Comparison of ENCODE assay signal across 28 mouse cellular contexts in genomic region chr14:116543746-116544145, GRCm38 (mm10).
DNase-seq lines count a peak whose midpoint lies in the region; ATAC-seq lines count a peak whose summit lies in the region.
"Had no signal": no experiment of that assay in that cellular context is flagged by ENCODE, and none has a peak within 500 bp of the region (broad histone marks: within the 10 kb centered on the region; RNA-seq: fewer than 3 reads in every experiment).

No protein-coding gene starts in this region.

- no peak overlapping the region for H3K9ac ChIP-seq in forebrain, embryonic 14.5 days (ENCODE audit: low read length)
- no peak overlapping the region for H3K9ac ChIP-seq in forebrain, embryonic 15.5 days (replicated peaks)
- H3K9ac ChIP-seq: embryonic facial prominence, embryonic 13.5 days; embryonic facial prominence, embryonic 15.5 days; forebrain, embryonic 12.5 days had no signal

- no peaks in the 10 kb centered on the region for H3K27me3 ChIP-seq in forebrain, embryonic 14.5 days (replicated peaks; ENCODE audit: control insufficient read depth, insufficient read depth, low read length)
- H3K27me3 ChIP-seq in forebrain, embryonic 15.5 days: no peaks in the 10 kb centered on the region
- H3K27me3 ChIP-seq: CH12.LX; embryonic facial prominence, embryonic 13.5 days; embryonic facial prominence, embryonic 15.5 days; forebrain, embryonic 12.5 days had no signal

- no peak for ATAC-seq in forebrain, embryonic 14.5 days
- ATAC-seq in forebrain, embryonic 15.5 days (replicated peaks): no peak; the same call in 1 of the 2 replicates
- ATAC-seq in frontal cortex, adult (ENCODE audit: low TSS enrichment): peak; percentile 65
- ATAC-seq: activated CD4-positive, CD25-positive, alpha-beta regulatory T cell, adult 4 months; CD4-positive, CD25-positive, alpha-beta regulatory T cell, adult 4 months; Patski had no signal

- no peaks in the 10 kb centered on the region for H3K4me1 ChIP-seq in forebrain, embryonic 14.5 days (ENCODE audit: control insufficient read depth, insufficient read depth, low read length)
- H3K4me1 ChIP-seq in forebrain, embryonic 15.5 days: no peaks in the 10 kb centered on the region
- H3K4me1 ChIP-seq: embryonic facial prominence, embryonic 13.5 days; embryonic facial prominence, embryonic 15.5 days; forebrain, embryonic 10.5 days; forebrain, embryonic 12.5 days had no signal

- no peak overlapping the region for H3K4me3 ChIP-seq in forebrain, embryonic 14.5 days (ENCODE audit: low read depth, low read length)
- H3K4me3 ChIP-seq in forebrain, embryonic 15.5 days: no peak overlapping the region
- H3K4me3 ChIP-seq: embryonic facial prominence, embryonic 13.5 days; embryonic facial prominence, embryonic 15.5 days; erythroblast, embryonic 14.5 days; forebrain, embryonic 10.5 days; forebrain, embryonic 12.5 days had no signal

- H3K36me3 ChIP-seq in forebrain, embryonic 14.5 days (ENCODE audit: control insufficient read depth, insufficient read depth, low read length): no peaks in the 10 kb centered on the region
- no peaks in the 10 kb centered on the region for H3K36me3 ChIP-seq in forebrain, embryonic 15.5 days
- H3K36me3 ChIP-seq: embryonic facial prominence, embryonic 13.5 days; embryonic facial prominence, embryonic 15.5 days; forebrain, embryonic 10.5 days; forebrain, embryonic 12.5 days; G1E had no signal

- no peak overlapping the region for H3K27ac ChIP-seq in forebrain, embryonic 14.5 days (ENCODE audit: low read depth, low read length)
- H3K27ac ChIP-seq in forebrain, embryonic 15.5 days (replicated peaks): no peak overlapping the region
- H3K27ac ChIP-seq: embryonic facial prominence, embryonic 13.5 days; embryonic facial prominence, embryonic 15.5 days; forebrain, embryonic 10.5 days; forebrain, embryonic 12.5 days had no signal

- H3K4me2 ChIP-seq in forebrain, embryonic 14.5 days (ENCODE audit: low read length): no peak overlapping the region
- H3K4me2 ChIP-seq in forebrain, embryonic 15.5 days (replicated peaks): no peak overlapping the region
- H3K4me2 ChIP-seq: embryonic facial prominence, embryonic 13.5 days; embryonic facial prominence, embryonic 15.5 days; forebrain, embryonic 12.5 days had no signal

- DNase-seq in forebrain, embryonic 14.5 days (ENCODE audit: low spot score): peak; percentile 28
- no peak for DNase-seq in frontal cortex, postnatal 14 days (ENCODE audit: low spot score in 2 of 2)
- DNase-seq in brain, adult 2 months (ENCODE audit: low read depth, low spot score): peak; percentile 24
- peak; percentile 18 for DNase-seq in brain, embryonic 18.5 days (ENCODE audit: low read depth, low spot score)
- DNase-seq in urinary bladder, adult 2 months (ENCODE audit: low spot score): no peak
- DNase-seq: adrenal gland, adult 8-10 months; adrenal gland, postnatal 14 days; adrenal gland, postnatal 36 days; B cell, adult 2 months; cerebellum, adult 11 months; cerebellum, adult 18-20 months; cerebellum, adult 8-10 months; cerebellum, adult 9-11 months; cerebellum, postnatal 14 days; cerebellum, postnatal 36 days; embryo, embryonic 11 days had no signal

- H3K9me3 ChIP-seq in forebrain, embryonic 14.5 days (replicated peaks; ENCODE audit: control insufficient read depth, low read length): no peaks in the 10 kb centered on the region
- no peaks in the 10 kb centered on the region for H3K9me3 ChIP-seq in forebrain, embryonic 15.5 days
- H3K9me3 ChIP-seq: embryonic facial prominence, embryonic 13.5 days; embryonic facial prominence, embryonic 15.5 days; forebrain, embryonic 10.5 days; forebrain, embryonic 12.5 days had no signal

Comparison
In these comparisons a context has a peak if more than half of its experiments do, and no peak if none do; other contexts are left out.
1. DNase-seq: peak in forebrain, embryonic 14.5 days (single experiment), brain, adult 2 months (single experiment) and brain, embryonic 18.5 days (single experiment); none in frontal cortex, postnatal 14 days (0 of 2) and urinary bladder, adult 2 months (single experiment).